Mouse (Mus musculus) ES-E14 (cell line): ENCODE measurements at regions not wholly inside any gene's neighbourhood (a gene's known extent, or its start where the extent isn't known, plus 50 kb on each side); places are given as distances from the start of the nearest gene placed in this dataset.

Experiments
- CHD2 ChIP-seq: IDR thresholded peaks from 2 replicates; pipeline ENCODE4 v1.6.1; 2014; ENCODE audit warnings: mild to moderate bottlenecking, low read depth, low read length, inconsistent platforms
- HCFC1 ChIP-seq: IDR thresholded peaks from 2 replicates; pipeline ENCODE4 v1.6.1; 2012; ENCODE audit warnings: low read length, inconsistent platforms, borderline replicate concordance; ENCODE audit not compliant: insufficient read depth
- ZC3H11A ChIP-seq: IDR thresholded peaks from 2 replicates; pipeline ENCODE4 v1.6.1; 2012; ENCODE audit warnings: low read depth, mild to moderate bottlenecking, inconsistent platforms, low read length, borderline replicate concordance

DNA sequence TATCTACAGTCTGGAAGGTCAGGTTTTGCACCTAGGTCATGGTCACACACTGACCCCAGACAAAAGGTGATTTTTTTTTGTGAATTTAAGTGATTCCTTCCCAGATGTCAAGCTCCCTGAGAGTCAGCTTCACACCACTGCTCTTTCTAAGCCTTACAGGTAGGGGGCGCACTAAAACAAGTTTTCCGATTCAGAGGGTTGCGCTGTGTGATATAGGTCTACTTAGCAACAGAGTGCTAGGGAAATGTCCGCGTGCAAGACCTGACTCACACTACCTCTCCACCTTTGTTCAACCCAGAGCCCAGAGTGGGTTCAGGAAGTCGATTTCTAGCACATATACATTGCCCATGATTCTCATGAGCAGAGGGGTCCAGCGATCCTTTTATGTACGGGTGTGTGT lies 255.4 kb downstream of the Diras2 start:
- TF ChIP-seq CHD2 = no peak
- TF ChIP-seq ZC3H11A = peak; percentile 96
- TF ChIP-seq HCFC1 = no peak
